8 mouse cellular contexts compared by ENCODE assay signal in genomic region chr3:66985539-66986286, GRCm38 (mm10). TPM values are rescaled to one million over a fixed set of nuclear protein-coding genes. Genes with fewer than 3 reads are reported as not detected.
A peak's percentile ranks its signal among the peaks of the same experiment; 100 is the strongest.
DNase-seq lines count a peak whose midpoint lies in the region; ATAC-seq and TF ChIP-seq lines count a peak whose summit lies in the region.

No protein-coding gene starts in this region.

- peak; percentile 75 for ATAC-seq in erythroid progenitor cell, adult 5-6 weeks (replicated peaks; ENCODE audit: low FRiP score, poor library complexity, severe bottlenecking)
- ATAC-seq in heart, embryonic 12.5 days (ENCODE audit: insufficient number of reproducible peaks, low FRiP score) = peak; percentile 91
- ATAC-seq in kidney, postnatal 0 days (replicated peaks; ENCODE audit: low FRiP score, low read depth) = peak; percentile 95
- peak; percentile 87 for ATAC-seq in monocyte, adult 5-6 weeks (replicated peaks; ENCODE audit: insufficient number of reproducible peaks, low FRiP score, low TSS enrichment, poor library complexity, severe bottlenecking)
- peak; percentile 95 for ATAC-seq in stomach, embryonic 14.5 days (ENCODE audit: insufficient number of reproducible peaks, insufficient read depth, low FRiP score, low read depth)

- H3K4me1 ChIP-seq in heart, embryonic 12.5 days (replicated peaks) = peaks cover 20% of the 10 kb centered on the region
- peaks cover 12% of the 10 kb centered on the region for H3K4me1 ChIP-seq in kidney, postnatal 0 days (replicated peaks; ENCODE audit: insufficient read depth, low read length)
- peaks cover 5% of the 10 kb centered on the region for H3K4me1 ChIP-seq in liver, adult 2 months (ENCODE audit: control insufficient read depth, insufficient read depth, low read length)
- H3K4me1 ChIP-seq in stomach, embryonic 14.5 days (ENCODE audit: control insufficient read depth, insufficient read depth, low read length) = peaks cover 10% of the 10 kb centered on the region; the same call in 1 of the 2 replicates

- no peak for TF ChIP-seq CTCF in brain, embryonic 14.5 days (IDR thresholded peaks at IDR 0.05; ENCODE audit: borderline replicate concordance, extremely low read depth, insufficient read depth, insufficient read length)
- TF ChIP-seq CTCF in kidney, postnatal 0 days (IDR thresholded peaks at IDR 0.05; ENCODE audit: low read depth) = no peak
- no peak for TF ChIP-seq CTCF in liver, adult 2 months (IDR thresholded peaks at IDR 0.05; ENCODE audit: low read depth, low read length)

- DNase-seq in CD4-positive, CD25-positive, alpha-beta regulatory T cell, adult 2 months (ENCODE audit: low read depth, low spot score) = peak; percentile 86
- DNase-seq in brain, embryonic 14.5 days (ENCODE audit: low read depth) = peak; percentile 97
- DNase-seq in kidney, postnatal 0 days (ENCODE audit: low spot score) = peak; percentile 84
- peak; percentile 91 for DNase-seq in liver, adult 2 months (ENCODE audit: extremely low read depth, low read depth, low spot score)

- no peak overlapping the region for H3K27ac ChIP-seq in heart, embryonic 12.5 days (ENCODE audit: poor library complexity, severe bottlenecking)
- peak overlapping the region; percentile 36; the same call in 1 of the 2 replicates for H3K27ac ChIP-seq in kidney, postnatal 0 days
- no peak overlapping the region; the same call in 1 of the 2 replicates for H3K27ac ChIP-seq in liver, adult 2 months (replicated peaks; ENCODE audit: insufficient read depth, low read depth, low read length)
- peak overlapping the region; percentile 55; the same call in 1 of the 2 replicates for H3K27ac ChIP-seq in stomach, embryonic 14.5 days (ENCODE audit: low read length)

- no peaks in the 10 kb centered on the region for H3K9me3 ChIP-seq in heart, embryonic 12.5 days (replicated peaks)
- no peaks in the 10 kb centered on the region for H3K9me3 ChIP-seq in kidney, postnatal 0 days (replicated peaks; ENCODE audit: low read length)
- H3K9me3 ChIP-seq in stomach, embryonic 14.5 days (ENCODE audit: control insufficient read depth, low read depth, low read length) = no peaks in the 10 kb centered on the region

- peak overlapping the region; percentile 88 for H3K9ac ChIP-seq in heart, embryonic 12.5 days
- H3K9ac ChIP-seq in kidney, postnatal 0 days (ENCODE audit: low read depth, low read length) = peak overlapping the region; percentile 87
- peak overlapping the region; percentile 92 for H3K9ac ChIP-seq in liver, adult 2 months (ENCODE audit: low read depth, low read length)
- H3K9ac ChIP-seq in stomach, embryonic 14.5 days (replicated peaks; ENCODE audit: low read depth, low read length) = peak overlapping the region; percentile 71

- peaks cover 6% of the 10 kb centered on the region; the same call in 1 of the 2 replicates for H3K79me2 ChIP-seq in liver, adult 2 months (ENCODE audit: control insufficient read depth, insufficient read depth, low read length)

- peak overlapping the region; percentile 85 for H3K4me3 ChIP-seq in heart, embryonic 12.5 days
- H3K4me3 ChIP-seq in kidney, postnatal 0 days (replicated peaks; ENCODE audit: low read depth, low read length) = peak overlapping the region; percentile 93
- peak overlapping the region; percentile 96 for H3K4me3 ChIP-seq in liver, adult 2 months (ENCODE audit: insufficient read depth, low read depth, low read length)
- peak overlapping the region; percentile 90 for H3K4me3 ChIP-seq in stomach, embryonic 14.5 days (ENCODE audit: low read depth, low read length)

- WGBS in heart, embryonic 12.5 days = under 1% methylated on average over 60 of the region's 60 CpGs
- WGBS in kidney, postnatal 0 days = under 1% methylated on average over 60 of the region's 60 CpGs
- WGBS in liver, adult 2 months = under 1% methylated on average over 60 of the region's 60 CpGs
- under 1% methylated on average over 60 of the region's 60 CpGs for WGBS in stomach, embryonic 14.5 days

- no peaks in the 10 kb centered on the region for H3K36me3 ChIP-seq in heart, embryonic 12.5 days
- no peaks in the 10 kb centered on the region for H3K36me3 ChIP-seq in kidney, postnatal 0 days (ENCODE audit: insufficient read depth, low read length)
- no peaks in the 10 kb centered on the region for H3K36me3 ChIP-seq in liver, adult 2 months (ENCODE audit: control insufficient read depth, insufficient read depth, low read length)
- no peaks in the 10 kb centered on the region for H3K36me3 ChIP-seq in stomach, embryonic 14.5 days (ENCODE audit: control insufficient read depth, insufficient read depth, low read length)

- no peak; the same call in 1 of the 2 replicates for TF ChIP-seq POLR2A in brain, embryonic 14.5 days (IDR thresholded peaks at IDR 0.05; ENCODE audit: borderline replicate concordance, extremely low read depth, insufficient read depth, insufficient read length, poor library complexity, severe bottlenecking)
- no peak for TF ChIP-seq POLR2A in liver, adult 2 months (IDR thresholded peaks at IDR 0.05; ENCODE audit: extremely low read depth, insufficient read depth, low read length)

- peak overlapping the region; percentile 73 for H3K4me2 ChIP-seq in heart, embryonic 12.5 days
- H3K4me2 ChIP-seq in kidney, postnatal 0 days (ENCODE audit: low read length) = peak overlapping the region; percentile 80
- H3K4me2 ChIP-seq in stomach, embryonic 14.5 days (replicated peaks; ENCODE audit: low read depth, low read length) = peak overlapping the region; percentile 53

- H3K27me3 ChIP-seq in heart, embryonic 12.5 days (replicated peaks) = peaks cover 22% of the 10 kb centered on the region
- H3K27me3 ChIP-seq in kidney, postnatal 0 days (ENCODE audit: insufficient read depth, low read length) = peaks cover 32% of the 10 kb centered on the region
- H3K27me3 ChIP-seq in liver, adult 2 months (ENCODE audit: control insufficient read depth, insufficient read depth, low read length) = peaks cover 13% of the 10 kb centered on the region
- peaks cover 17% of the 10 kb centered on the region for H3K27me3 ChIP-seq in stomach, embryonic 14.5 days (ENCODE audit: control insufficient read depth, insufficient read depth, low read length)

RNA-seq across cellular contexts. Expression of gene Shox2, which starts 4.1 kb away (rescaled TPM):
- 36.1 and 57.3 TPM in 2 replicates for polyA plus RNA-seq in brain, embryonic 14.5 days (2012; rRNA removed)
- not detected in 2 replicates for total RNA-seq in erythroid progenitor cell, adult 5-6 weeks (2015; ENCODE audit: low replicate concordance)
- 1.4 TPM in 1 of 2 replicates, not detected in the other for total RNA-seq in erythroid progenitor cell, adult 5-6 weeks (2017; ENCODE audit: low replicate concordance)
- 5.1 and 6.3 TPM in 2 replicates for polyA plus RNA-seq in heart, embryonic 12.5 days (2016; fragmentation: Nextera tagmentation; extraction: Ambion mirVana)
- 0.17 TPM in 1 of 2 replicates, not detected in the other for polyA plus RNA-seq in kidney, postnatal 0 days (2015; fragmentation: Nextera tagmentation; extraction: Ambion mirVana)
- not detected in 2 replicates for total RNA-seq in liver, adult 2 months (2014; rRNA removed)
- not detected in 2 replicates for polyA plus RNA-seq in liver, adult 2 months (2012; rRNA removed)
- 0.10 to 0.29 TPM in 2 of 3 replicates, not detected in the other for total RNA-seq in monocyte, adult 5-6 weeks (2017)
- polyA plus RNA-seq in stomach, embryonic 14.5 days (2014; fragmentation: Nextera tagmentation; extraction: Ambion mirVana) = not detected in 2 replicates

RNA-seq across cellular contexts. Expression of gene Rsrc1, which starts 4.5 kb away (rescaled TPM):
- 13.7 and 24.0 TPM in 2 replicates for polyA plus RNA-seq in brain, embryonic 14.5 days (2012; rRNA removed)
- total RNA-seq in erythroid progenitor cell, adult 5-6 weeks (2015; ENCODE audit: low replicate concordance) = 5.4 and 6.5 TPM in 2 replicates
- total RNA-seq in erythroid progenitor cell, adult 5-6 weeks (2017; ENCODE audit: low replicate concordance) = 7.6 and 10.4 TPM in 2 replicates
- 26.3 and 29.4 TPM in 2 replicates for polyA plus RNA-seq in heart, embryonic 12.5 days (2016; fragmentation: Nextera tagmentation; extraction: Ambion mirVana)
- 26.6 and 29.6 TPM in 2 replicates for polyA plus RNA-seq in kidney, postnatal 0 days (2015; fragmentation: Nextera tagmentation; extraction: Ambion mirVana)
- 11.5 and 15.0 TPM in 2 replicates for total RNA-seq in liver, adult 2 months (2014; rRNA removed)
- 2.0 and 2.3 TPM in 2 replicates for polyA plus RNA-seq in liver, adult 2 months (2012; rRNA removed)
- 31.7 to 43.5 TPM (median 36.8 TPM) in 3 replicates for total RNA-seq in monocyte, adult 5-6 weeks (2017)
- 37.0 and 39.8 TPM in 2 replicates for polyA plus RNA-seq in stomach, embryonic 14.5 days (2014; fragmentation: Nextera tagmentation; extraction: Ambion mirVana)

Comparison
In these comparisons a context has a peak if more than half of its experiments do, and no peak if none do; other contexts are left out.
1. H3K27ac ChIP-seq: peak in kidney, postnatal 0 days (single experiment) and stomach, embryonic 14.5 days (single experiment); none in heart, embryonic 12.5 days (single experiment) and liver, adult 2 months (single experiment).
2. Peak in every context shown above with its lines, with median percentiles within 50 percentile points of each other: DNase-seq, ATAC-seq, H3K4me2 ChIP-seq, H3K4me3 ChIP-seq and H3K9ac ChIP-seq.